Mouse (Mus musculus): Measurements from ENCODE around the gene Ddx6.
"Not testable (repeated sequence)": the region's sequence is repeated elsewhere in the genome, so short reads cannot be mapped to it uniquely, and the experiment has no call there.

Gene Ddx6

DNA sequence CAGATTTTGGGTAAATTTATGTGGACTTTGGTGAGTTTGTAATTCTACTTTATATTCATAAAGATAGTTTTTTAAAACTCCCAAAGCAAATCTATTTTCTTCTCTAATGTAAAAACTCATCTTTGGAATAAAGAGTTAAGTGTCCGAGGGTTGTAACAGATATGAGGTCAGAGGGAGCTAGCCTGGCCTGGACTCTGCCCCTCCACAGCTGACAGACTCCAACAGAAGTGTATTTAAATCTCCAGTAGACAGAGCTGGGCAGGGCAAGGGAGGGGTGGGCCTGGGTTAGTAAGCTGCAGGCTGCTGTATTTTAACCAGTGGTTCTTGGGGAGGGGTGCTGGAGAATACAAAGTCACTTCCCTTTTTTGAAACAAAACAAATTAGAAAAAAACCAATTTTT, 35.3 kb downstream of the Ddx6 start:
- intact Hi-C loops (cut with DNase I), result not testable (repeated sequence)

DNA sequence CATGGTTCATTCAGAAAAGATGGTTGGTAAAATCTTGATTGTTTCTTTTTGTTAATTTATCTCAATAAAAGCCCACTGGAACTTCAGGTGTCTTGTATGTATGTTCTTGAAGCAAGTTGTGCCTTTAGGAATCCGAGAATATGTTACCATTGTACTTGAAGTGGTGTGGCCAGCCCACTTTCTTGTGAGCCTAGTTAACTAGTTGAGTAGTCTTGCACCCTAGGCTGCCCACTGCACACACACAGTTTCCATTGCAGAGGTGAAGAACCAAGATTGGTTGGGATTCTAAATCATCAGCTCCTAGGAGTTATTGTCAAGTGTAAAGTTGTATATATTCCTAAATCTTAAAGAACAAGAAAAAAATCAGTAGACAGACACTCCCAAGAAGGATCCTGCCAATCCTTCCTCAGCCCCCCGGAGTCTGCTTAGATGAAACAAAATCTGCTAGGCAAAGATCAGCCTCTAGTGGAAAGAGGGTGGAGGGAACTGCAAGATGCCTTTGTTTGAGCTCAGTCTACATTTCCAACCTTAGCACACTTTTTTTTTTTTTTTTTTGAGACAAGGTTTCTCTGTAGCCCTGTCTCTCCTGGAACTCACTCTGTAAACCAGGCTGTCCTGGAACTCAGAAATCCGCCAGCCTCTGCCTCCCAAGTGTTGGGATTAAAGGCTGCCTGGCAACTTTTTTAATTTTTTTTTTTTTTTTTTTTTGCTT, 36.1 kb downstream of the Ddx6 start:
- intact Hi-C loops (cut with DNase I), result no loop called here

DNA sequence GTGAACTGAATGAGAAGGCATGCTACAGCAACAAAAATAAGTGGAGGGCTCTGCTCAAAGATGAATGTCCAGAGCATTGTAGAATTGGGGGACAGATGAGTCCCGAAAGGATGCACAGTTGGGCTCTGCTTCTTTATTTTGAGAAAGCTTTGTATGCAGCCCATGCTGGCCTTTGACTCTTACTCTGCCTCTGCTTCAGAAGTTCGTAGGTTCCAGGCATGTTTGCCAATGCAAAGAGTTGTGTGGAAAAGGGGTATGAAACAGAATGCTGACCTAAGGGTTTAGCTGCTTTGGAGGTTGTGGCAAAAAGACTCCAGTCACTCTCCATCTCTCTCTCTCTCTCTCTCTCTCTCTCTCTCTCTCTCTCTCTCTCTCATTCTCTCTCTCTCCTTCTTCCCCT, 36.9 kb downstream of the Ddx6 start:
- intact Hi-C loops (cut with DNase I), result no loop called here

DNA sequence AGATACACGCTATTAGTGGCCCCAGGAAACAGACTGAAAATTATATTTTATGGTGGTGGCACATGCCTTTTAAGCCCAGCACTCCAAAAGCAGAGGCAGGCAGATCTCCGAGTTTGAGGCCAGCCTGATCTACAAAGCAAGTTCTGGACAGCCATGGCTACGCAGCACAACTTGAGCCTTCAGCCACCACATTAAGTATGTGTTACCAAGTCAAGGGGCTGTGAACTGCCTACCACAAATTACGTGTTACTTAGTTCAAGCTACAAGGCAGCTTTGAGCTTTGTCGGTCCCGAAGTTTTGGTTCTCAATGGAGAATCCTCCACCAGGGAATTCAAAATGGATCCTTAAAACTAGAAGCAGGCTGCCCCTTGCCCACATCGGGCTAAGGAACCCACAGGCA, 38.4 kb downstream of the Ddx6 start:
- intact Hi-C loops (cut with DNase I), result no loop called here

DNA sequence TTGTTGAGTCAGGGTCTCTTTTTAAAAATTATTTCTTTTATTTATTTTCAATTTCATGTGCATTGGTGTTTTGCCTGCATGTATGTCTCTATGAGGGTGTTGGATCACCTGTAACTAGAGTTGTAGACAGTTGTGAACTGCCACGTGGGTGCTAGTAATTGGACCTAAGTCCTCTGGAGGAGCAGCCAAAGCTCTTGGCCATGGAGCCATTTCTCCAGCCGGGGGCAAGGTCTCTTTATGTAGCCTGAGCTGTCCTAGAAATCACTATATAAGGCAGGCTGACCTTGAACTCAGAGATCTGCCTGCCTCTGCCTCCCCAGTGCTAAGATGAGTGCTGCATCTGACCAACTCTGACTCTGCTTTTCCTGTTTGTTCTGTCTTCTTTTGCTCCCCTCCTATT, 39.5 kb downstream of the Ddx6 start:
- intact Hi-C loops (cut with DNase I), result no loop called here

DNA sequence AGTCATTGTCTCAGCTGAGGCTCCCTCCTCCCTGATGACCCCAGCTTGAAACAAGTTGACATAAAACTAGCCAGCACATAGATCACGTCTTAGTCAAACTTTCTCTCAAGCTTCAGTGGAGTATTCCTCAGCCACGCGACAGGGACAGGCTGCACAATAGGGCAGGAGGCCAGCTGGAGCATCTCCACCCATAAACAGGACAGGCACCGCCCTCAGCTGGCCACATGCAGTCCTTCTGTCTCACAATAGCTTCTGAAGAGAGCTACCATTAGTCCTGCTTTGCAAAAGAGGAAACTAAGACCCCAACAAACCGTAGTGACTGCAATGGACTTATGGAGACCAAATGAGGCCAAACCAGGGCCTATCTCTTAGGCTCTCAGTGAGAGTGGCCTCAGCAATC, 40.8 kb downstream of the Ddx6 start:
- intact Hi-C loops (cut with DNase I), result loop anchor here (5.0 kb wide), 1 partner anchor 128 kb away; no protein-coding TSS in a partner anchor

DNA sequence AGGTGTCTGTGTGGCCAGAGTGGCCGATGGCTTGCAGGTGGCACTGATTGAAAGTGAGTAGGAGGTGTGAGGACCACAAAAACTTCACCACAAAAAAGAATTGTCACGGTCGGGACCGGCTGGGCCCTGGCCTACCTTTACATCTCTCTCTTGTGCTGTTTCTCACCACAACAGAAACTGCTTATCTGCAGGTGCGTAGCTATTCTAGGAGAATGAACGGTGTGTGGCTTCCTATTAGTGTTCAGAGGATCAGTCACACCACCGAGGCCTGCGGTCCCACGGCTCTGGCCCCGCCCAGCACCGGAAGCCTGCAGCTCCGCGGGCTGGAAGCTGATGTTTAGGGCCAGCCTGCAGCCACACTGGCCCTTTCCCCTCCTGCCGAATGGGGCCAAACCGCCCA, 41.2 kb downstream of the Ddx6 start:
- intact Hi-C loops (cut with DNase I), result loop anchor here (5.0 kb wide), 1 partner anchor 129 kb away; no protein-coding TSS in a partner anchor

DNA sequence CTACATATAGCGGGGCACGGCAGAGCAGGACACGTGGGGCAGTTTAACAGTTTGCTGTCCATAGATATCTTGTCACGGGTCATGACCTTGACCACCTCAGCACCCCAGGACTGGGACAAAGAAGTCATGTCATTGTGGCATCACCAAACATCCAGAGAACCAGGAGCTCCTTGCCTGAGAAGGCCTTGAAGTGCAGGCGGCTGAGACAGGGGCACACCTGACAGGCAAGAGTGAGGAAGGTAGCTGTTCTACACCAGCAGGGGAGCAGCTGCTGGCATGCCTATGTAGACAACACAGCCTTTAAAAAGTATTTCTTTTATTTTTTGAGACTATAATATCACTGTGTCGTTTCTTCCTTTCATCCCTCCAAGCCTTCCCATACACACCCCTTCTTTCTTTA, 41.7 kb downstream of the Ddx6 start:
- intact Hi-C loops (cut with DNase I), result loop anchor here (5.0 kb wide), 1 partner anchor 129 kb away; no protein-coding TSS in a partner anchor

DNA sequence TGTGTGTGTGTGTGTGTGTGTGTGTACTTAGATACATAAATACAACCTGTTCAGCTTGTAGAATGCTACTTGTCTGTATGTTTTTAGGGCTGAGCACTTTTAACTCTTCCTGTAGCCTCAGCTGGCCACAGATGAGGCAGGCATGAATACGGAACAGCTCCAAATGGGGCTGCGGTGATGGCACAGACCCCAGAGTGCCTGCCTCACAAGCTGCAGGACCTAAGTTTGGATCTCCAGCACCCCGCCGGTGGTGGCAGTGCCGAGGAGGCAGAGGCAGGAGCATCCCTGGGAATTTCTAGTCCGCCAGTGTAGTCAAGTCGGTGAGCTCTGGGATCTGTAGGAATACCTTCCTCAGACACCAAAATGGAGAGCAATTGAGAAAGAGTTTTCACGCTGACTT, 42.3 kb downstream of the Ddx6 start:
- intact Hi-C loops (cut with DNase I), result loop anchor here (5.0 kb wide), 1 partner anchor 130 kb away; no protein-coding TSS in a partner anchor

DNA sequence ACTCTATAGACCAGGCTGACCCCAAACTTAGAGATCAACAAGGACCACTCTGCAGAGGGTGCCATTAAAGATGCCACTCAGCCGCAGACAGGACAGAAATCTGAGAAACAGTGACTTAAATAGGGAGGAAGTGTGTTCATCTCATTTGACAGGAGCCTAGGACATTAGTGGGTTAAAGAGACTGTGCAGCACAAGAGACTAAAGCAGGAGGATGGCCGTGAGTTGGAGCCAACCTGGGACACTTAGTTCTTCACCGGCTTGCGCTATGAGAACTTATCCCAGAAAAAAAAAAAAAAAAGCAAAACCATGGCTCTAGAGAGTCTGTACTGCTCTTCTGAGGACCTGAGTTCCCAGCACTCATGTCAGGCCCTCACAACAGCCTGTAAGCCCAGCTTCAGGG, 43.0 kb downstream of the Ddx6 start:
- intact Hi-C loops (cut with DNase I), result loop anchor here (5.0 kb wide), 1 partner anchor 130 kb away; no protein-coding TSS in a partner anchor

DNA sequence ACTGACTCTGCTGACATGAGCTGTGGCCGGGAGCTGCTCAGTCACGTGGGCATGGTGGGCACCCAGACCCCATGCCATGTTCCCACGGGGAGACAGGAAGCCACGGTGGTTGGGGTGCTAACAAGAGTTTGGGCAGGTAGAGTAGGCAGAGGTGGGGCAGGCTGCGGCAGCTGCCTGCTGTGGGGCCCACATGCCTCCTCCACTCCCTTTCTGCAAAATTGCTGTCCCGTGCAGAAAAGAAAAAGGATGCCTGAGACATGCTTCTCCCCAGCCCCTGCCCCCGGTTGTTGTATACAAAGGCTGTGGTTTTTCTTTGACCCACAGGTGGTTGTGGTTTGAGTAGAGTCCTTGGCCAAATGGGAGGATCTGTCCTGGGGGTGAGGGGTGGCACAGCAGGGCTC, 44.2 kb downstream of the Ddx6 start:
- intact Hi-C loops (cut with DNase I), result loop anchor here (5.0 kb wide), 1 partner anchor 132 kb away; no protein-coding TSS in a partner anchor

DNA sequence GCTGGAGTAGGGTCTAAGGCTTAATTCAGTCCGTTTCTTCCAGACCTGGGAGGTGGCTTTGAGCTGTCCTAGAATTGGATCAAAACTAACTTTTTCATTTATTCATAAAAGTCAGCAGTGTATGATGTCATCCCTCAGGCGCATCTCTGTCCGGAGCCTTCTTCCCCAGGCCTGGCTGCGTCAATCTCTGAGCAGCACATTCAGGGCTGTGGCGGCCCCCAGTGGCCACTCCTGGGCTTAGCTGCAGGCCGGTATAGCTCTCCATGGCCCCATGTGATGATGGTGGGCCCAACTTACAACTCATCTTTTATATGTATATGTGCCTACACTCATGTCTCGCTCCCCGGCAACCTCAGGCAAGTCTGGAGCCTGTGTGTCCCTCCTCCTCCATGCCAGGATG, 47.3 kb downstream of the Ddx6 start:
- intact Hi-C loops (cut with DNase I), result loop anchor here (1.0 kb wide), 1 partner anchor 198 kb away; the partner anchor contains the start of gene Upk2

DNA sequence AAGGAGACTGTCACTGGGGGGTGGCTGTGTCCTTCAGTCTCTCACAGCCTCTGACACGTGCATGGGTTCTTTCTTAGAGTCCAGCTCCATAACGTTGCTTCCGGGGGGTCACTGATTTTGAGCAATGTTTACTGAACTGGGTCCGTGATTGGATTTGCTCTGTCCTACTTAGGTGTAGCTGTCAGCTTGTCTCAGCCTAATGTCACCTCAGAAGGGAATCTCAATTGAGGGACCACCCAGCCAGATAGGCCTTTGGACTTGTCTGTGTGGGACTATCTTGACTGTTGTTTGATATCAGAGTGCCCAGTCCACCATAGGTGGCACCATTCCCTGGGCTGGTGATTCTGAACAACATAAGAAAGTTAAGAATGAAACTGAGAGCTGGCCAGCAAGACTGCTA, 49.2 kb downstream of the Ddx6 start:
- intact Hi-C loops (cut with DNase I), result loop anchor here (2.0 kb wide), 1 partner anchor 31 kb away; no protein-coding TSS in a partner anchor

DNA sequence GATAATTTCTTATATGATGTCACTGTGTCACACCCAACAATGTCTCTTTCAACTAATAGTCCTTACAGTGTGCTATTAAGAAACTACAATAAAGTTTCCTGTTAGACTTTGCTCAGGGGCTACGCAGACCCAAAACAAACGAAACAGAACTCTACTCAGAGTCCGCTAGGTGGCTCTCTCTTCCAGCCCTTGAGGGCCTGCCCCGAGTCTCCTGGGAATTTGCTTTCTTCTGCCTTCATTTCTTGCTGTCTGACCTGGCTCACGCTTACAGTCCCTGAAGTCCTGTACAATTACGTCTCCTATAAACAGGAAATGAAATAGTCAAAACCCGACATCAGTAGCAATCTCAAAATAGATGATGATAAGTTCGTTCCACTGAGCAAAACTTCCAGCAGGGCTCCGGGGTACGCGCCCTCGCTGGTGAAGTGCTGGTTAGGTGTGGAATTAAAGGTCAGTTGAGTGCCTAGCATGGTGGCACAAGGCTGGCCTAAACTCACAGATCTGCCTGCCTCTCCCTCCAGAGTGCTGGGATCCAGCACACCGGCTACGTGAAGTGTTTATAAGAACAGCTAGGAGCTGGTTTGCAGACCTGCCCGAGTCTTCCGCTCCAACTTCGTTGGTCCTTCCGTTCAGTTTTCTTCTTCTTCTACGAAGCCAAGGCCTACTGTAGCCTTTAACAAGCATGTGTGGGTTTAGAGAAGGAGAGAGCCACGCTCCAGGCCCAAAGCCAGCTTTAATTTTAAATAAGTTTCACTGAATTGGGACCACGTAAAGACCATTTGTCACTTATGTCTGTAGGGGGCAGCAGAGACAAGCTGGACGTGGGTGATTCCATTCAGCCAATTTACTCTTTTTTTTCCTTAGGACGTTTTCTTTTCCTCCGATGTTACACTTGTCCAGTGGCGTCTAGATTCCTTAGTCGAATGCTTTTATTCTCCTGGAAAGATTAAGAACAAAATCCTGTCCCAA, 50.7 kb downstream of the Ddx6 start:
- intact Hi-C loops (cut with DNase I), result loop anchor here (2.0 to 5.0 kb wide), 2 partner anchors 29 to 82 kb away; partner anchors contain the start of gene Phldb1

DNA sequence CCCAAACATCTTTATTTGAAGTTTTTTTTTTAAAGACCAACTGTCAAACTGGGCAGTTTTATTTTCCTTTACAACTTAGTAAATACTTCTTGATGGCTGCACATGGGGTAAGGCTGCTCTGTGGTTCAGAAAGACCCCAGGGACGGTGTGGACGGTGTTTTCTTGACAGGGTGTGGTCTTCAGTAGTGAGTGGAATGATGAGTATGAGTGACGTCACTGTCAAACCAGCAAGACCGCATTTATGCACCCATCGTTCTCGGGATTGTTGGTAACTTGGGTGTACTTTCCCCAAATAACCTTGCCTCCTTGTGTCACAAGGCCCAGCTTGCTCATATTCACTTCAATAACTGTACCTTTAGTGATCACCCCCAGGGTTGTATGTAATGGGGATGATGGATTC, 59.0 kb downstream of the Ddx6 start:
- intact Hi-C loops (cut with DNase I), result no loop called here

DNA sequence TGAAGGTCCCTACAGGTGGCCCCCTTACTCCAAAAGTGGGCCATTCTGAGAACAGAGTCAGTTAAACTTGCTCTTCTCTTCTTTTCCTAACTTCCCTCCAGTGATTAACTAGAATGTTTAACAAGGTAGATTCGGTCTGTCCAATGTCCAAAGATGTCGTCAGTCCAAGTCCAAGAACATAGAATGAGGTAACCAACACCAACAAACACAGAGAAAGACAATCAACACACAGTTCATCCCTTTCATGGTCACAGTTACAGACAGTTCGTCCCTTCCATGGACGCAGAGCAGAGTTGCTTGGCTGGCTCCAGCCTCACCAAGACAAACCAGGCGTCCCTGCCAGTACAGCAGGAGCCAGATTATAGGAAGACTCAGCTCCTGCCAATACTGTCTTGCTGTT, 66.7 kb downstream of the Ddx6 start:
- intact Hi-C loops (cut with DNase I), result no loop called here

DNA sequence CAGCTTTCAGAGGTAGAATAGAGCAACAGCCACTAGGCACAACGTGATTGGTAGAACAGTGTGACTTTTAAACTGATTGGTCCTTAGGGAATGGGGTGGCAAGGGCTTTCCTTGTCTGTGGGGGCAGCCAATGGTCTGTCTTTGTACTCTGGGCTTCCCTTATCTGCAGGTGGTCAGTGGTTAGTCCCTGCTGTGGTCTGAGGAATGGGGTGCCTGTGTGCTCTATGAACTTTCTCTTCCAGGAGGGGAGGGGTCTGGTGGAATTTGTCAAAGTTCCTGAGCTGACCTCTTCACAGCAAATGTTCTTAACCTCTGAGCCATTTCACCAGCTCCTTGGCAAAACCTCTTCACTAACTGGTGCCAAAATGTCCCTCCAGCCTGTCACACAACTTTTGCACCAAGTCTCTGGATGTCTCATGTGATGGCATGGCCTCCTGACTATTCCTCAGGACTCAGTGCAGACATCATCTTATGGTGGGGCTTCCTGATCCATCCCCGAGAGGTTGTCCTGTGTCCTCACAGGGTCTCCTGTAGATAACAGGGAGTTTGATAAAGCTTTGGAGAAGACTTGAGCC, 67.7 kb downstream of the Ddx6 start:
- intact Hi-C loops (cut with DNase I), result no loop called here

DNA sequence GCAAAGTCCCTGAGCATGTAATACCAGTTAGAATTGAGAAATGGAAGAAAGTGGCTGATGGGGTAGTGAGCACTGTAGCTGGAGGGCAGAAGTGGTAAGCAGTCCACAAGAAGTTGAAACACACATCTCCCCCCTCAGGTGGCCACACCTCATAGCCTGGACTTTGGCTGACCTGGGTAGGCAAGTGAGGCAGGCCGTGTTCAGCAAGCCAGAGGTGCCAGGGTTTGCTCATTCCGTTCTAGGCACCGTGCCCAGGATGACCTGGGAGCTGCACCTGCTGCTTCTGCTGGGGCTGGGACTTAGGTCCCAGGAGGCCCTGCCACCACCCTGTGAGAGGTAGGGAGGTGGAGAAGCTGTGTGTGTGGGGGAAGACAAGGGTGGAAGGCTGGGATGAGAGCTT, 68.3 kb downstream of the Ddx6 start, which contains the start of gene Treh:
Treh (plus strand) TSS at position 229 of the 400 bp plus-strand sequence.
- intact Hi-C loops (cut with DNase I), result no loop called here

DNA sequence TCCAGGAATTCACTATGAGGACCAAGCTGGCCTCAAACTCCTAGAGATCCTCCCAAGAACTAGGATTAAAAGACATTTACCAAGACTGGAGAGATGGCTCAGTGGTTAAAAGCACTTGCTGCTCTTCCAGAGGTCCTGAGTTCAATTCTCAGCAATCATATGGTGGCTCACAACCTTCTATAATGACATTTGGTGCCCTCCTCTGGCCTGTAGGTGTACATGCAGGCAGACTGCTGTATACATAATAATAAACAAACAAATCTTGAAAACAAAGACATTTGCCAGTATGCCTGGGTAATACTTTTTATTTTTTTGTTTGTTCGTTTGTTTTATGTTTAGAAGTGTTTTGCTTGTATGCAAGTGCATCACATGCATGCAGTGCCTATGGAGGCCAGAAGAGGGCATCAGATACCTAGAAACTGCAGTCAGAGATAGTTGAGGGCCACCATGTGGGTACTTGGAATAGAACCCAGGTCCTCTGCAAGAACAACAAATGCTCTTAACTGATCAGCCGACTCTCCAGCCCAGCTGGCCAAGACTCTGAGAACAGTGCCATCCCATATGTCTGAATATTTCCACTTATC, 73.7 kb downstream of the Ddx6 start:
- intact Hi-C loops (cut with DNase I), result no loop called here

DNA sequence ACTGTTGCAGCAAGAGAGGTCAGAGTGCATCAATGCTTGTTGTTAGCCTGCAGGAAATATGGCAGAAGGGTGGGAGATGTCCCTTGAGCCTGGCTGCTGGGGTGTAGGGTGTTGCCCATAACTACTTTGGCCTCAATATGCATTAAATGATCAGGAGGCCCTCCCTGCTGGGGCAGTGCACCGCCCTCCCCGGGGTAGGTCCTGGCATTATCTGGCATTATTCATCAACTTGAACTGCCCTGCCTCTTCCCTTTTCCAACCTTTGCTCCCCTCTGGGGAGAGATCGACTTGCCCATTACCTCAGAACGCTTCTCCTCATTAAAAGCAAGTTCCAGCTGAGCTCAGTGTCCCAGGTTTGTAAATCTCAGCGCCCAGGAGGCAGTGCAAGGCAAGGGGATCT, 74.9 kb downstream of the Ddx6 start:
- intact Hi-C loops (cut with DNase I), result no loop called here

DNA sequence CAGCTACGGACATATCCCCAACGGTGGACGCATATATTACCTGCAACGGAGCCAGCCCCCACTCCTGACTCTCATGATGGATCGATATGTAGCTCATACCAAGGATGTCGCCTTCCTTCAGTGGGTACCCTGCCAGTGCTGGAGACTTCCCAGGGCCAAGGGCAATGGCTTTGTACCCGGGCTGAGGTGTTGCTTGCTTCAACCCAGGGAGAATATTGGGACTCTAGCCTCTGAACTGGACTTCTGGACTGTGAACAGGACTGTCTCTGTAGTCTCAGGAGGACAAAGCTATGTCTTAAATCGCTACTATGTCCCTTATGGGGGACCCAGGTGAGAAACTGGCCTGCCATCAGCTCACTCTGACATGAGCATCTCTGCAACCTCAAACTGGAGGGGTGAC, 78.4 kb downstream of the Ddx6 start:
- intact Hi-C loops (cut with DNase I), result no loop called here

All from adrenal gland (tissue).